Mouse (Mus musculus) heart, adult 2 months (tissue): ENCODE measurements around the gene Siah1b. TPM values are rescaled to one million over a fixed set of nuclear protein-coding genes. Genes with fewer than 3 reads are reported as not detected.

Experiments used
- DNase-seq, 2 experiments: peaks; one replicate each; pipeline ENCODE4 v3.0.0; 2021
- H3K27ac ChIP-seq: fragments of 200-600 bp; 2 replicates; pipeline ENCODE4 v1.8.1; 2022
- H3K27me3 ChIP-seq: fragments of 200-500 bp; 2 replicates; pipeline ENCODE4 v1.6.1; 2012; ENCODE audit warnings: mild to moderate bottlenecking, low read length, inconsistent platforms, mixed read lengths; ENCODE audit not compliant: control insufficient read depth, insufficient read depth
- H3K36me3 ChIP-seq: fragments of 200-500 bp; 2 replicates; pipeline ENCODE4 v1.6.1; 2012; ENCODE audit warnings: low read length, inconsistent platforms; ENCODE audit not compliant: control insufficient read depth, insufficient read depth
- H3K4me1 ChIP-seq: fragments of 200-500 bp; 2 replicates; pipeline ENCODE4 v1.6.1; 2011; ENCODE audit warnings: low read length; ENCODE audit not compliant: control insufficient read depth, insufficient read depth
- H3K4me3 ChIP-seq: fragments of 200-600 bp; 2 replicates; pipeline ENCODE4 v1.8.1; 2022
- H3K79me2 ChIP-seq: fragments of 200-500 bp; replicated peaks from 2 replicates; pipeline ENCODE4 v1.6.1; 2012; ENCODE audit warnings: mild to moderate bottlenecking, inconsistent platforms, low read length, moderate library complexity, mixed read lengths; ENCODE audit not compliant: control insufficient read depth, insufficient read depth
- H3K9ac ChIP-seq: fragments of 200-500 bp; 2 replicates; pipeline ENCODE4 v1.6.1; 2012; ENCODE audit warnings: low read depth, mild to moderate bottlenecking, control low read depth, inconsistent platforms, low read length, mixed read lengths
- CTCF ChIP-seq: fragments of 200-600 bp; IDR thresholded peaks from 2 replicates; pipeline ENCODE4 v1.8.1; 2022; ENCODE audit warnings: antibody characterized with exemption, mild to moderate bottlenecking, moderate library complexity
- EP300 ChIP-seq: fragments of 200-500 bp; IDR thresholded peaks from 2 replicates; pipeline ENCODE4 v1.6.1; 2011; ENCODE audit warnings: low read depth, low read length, control low read depth; ENCODE audit not compliant: insufficient read depth
- POLR2A ChIP-seq: fragments of 200-500 bp; IDR thresholded peaks from 2 replicates; pipeline ENCODE4 v1.6.1; 2011; ENCODE audit warnings: mild to moderate bottlenecking, low read depth, low read length, control low read depth; ENCODE audit not compliant: insufficient read depth
- WGBS: fragments of 180-500 bp; shearing (Covaris S2); methylation state at CpG from one replicate; pipeline ENCODE4 v1.1.7; 2018; 5-methylcytosine and 5-hydroxymethylcytosine counted together
- intact Hi-C: fragments of 180-260 bp; cut with DNase I; formaldehyde crosslinking; loops from one replicate; pipeline ENCODE4 v1.15.1; 2025
- long read RNA-seq: library from polyadenylated mRNA; stranded (forward); transcript quantifications from one replicate; pipeline ENCODE4 v2.0.0, GENCODE M21; 2021
- polyA plus RNA-seq: library from polyadenylated mRNA; depleted of rRNA; stranded (reverse); fragments of >200 nt; gene quantifications from 2 replicates; pipeline ENCODE4 v1.2.3, GENCODE M21; 2012; rRNA removed
- total RNA-seq, 2 experiments: library from RNA; stranded (reverse); gene quantifications; 2 replicates each; pipeline ENCODE4 v1.2.3; 2021

Siah1b gene
- total RNA-seq (1 to 10 TPM; 2.8 to 4.3 TPM), polyA plus RNA-seq (4.8 and 6.5 TPM in 2 replicates)
- long read RNA-seq, transcript Siah1b-203 (4 exons, 803 nt) = major isoform, 6 of 7 reads
- long read RNA-seq, partial matches to known transcripts = 0 of 7 reads
- long read RNA-seq, other reads (novel, unspliced or antisense) = 1 of 7 reads

GRCm38 (mm10) chrX:164076040-164076775 is at the start of gene Siah1b:
Gene Siah1b (minus strand): TSS chrX:164076493.
- Histone ChIP-seq H3K27ac (peak within 1 kb of the TSS; percentile 99), H3K9ac (peak within 1 kb of the TSS; percentile 94), H3K27me3 (no peaks in the 10 kb centered on the region), H3K79me2 (no peaks in the 10 kb centered on the region), H3K4me1 (no peaks in the 10 kb centered on the region), H3K4me3 (peak within 1 kb of the TSS; percentile 45), H3K36me3 (no peaks in the 10 kb centered on the region)
- peak; percentile 33; the same call in 1 of the 2 replicates for TF ChIP-seq POLR2A
- peak; percentile 43; the same call in 1 of the 2 replicates for TF ChIP-seq EP300
- no peak for TF ChIP-seq CTCF
- intact Hi-C loops = loop anchor here (1.0 to 5.0 kb wide), 5 partner anchors 10 to 341 kb away; partner anchors contain the start of genes Ap1s2, Piga and Zrsr2
- DNase-seq = peak; percentile 92 to 93
- 22% methylated on average over 54 of the region's 54 CpGs for WGBS

DNA sequence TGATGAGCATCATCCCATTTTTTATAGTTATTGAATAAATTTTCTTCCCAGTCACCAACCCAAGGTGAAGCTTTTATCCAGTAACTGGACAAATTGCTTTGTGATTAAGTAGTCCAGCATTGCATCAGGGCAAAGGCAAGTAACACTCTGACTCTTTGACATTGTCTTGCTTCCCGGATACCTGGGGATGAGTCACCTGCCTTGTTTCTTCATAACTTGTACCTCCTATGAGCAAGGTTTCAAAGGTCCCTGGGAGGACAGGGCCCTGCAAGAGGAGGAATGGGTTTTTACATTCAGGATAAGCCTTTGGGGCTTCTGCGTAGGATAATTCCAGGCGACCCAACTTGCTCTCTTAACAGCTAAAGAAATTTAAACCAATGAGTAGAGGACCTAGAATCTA is 47.6 kb upstream of the Siah1b start:
- Histone ChIP-seq H3K4me3 (no peak overlapping the region), H3K4me1 (no peaks in the 10 kb centered on the region), H3K36me3 (no peaks in the 10 kb centered on the region), H3K79me2 (no peaks in the 10 kb centered on the region), H3K9ac (no peak overlapping the region), H3K27me3 (no peaks in the 10 kb centered on the region), H3K27ac (no peak overlapping the region)
- TF ChIP-seq EP300 = no peak
- no peak for TF ChIP-seq CTCF
- no peak for TF ChIP-seq POLR2A
- DNase-seq = no peak
- WGBS = 81% methylated on average over 3 of the region's 3 CpGs
- intact Hi-C loops = no loop called here

DNA sequence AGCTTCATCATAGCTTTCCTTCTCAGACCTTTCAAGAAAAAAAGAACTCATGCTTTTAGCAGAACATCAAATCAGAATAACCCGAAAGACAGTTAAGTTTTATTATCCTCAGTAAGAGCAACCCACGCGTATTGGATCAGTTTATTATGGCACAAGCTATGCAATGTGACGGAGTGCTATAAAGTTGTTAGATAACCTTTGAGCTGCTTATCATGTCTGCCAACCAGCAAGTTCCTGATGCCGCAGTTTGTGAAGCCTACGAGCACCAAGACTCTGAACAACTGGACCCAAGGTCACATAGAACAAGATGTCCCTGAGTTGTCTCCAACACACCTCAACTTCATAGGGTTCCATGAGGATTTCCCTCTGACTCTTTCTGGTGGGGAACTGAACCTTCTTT is 37.5 kb upstream of the Siah1b start:
- H3K27ac ChIP-seq = no peak overlapping the region
- H3K36me3 ChIP-seq = no peaks in the 10 kb centered on the region
- H3K4me1 ChIP-seq = no peaks in the 10 kb centered on the region
- intact Hi-C loops = no loop called here
- WGBS = 77% methylated on average over 6 of the region's 6 CpGs
- no peak for DNase-seq
- no peak overlapping the region for H3K9ac ChIP-seq
- H3K27me3 ChIP-seq = no peaks in the 10 kb centered on the region
- no peaks in the 10 kb centered on the region for H3K79me2 ChIP-seq
- no peak overlapping the region for H3K4me3 ChIP-seq
- TF ChIP-seq EP300 (no peak), CTCF (no peak), POLR2A (no peak)

DNA sequence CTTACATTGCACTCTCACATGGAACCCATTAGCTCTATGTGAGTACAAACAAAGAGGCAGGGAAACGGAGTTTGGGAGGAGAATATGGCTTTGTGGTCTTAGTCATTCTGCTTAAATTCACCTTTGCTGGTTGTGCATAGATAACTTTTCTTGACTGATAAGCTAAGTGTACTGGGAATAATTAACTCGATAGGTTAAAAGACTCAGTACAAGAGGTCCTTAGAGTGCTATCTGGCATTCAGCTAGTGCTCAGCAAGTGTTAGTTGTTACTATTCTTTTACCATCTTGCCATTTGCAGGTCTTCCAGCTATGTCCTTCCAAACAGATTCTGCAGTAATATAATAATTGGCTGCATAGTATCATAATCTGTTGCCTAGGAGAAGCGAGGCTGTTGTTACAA is 34.9 kb upstream of the Siah1b start:
- no peak for DNase-seq
- 69% methylated on average over 3 of the region's 3 CpGs for WGBS
- H3K27ac ChIP-seq = no peak overlapping the region
- H3K79me2 ChIP-seq = no peaks in the 10 kb centered on the region
- intact Hi-C loops = no loop called here
- H3K9ac ChIP-seq = no peak overlapping the region
- no peaks in the 10 kb centered on the region for H3K36me3 ChIP-seq
- H3K27me3 ChIP-seq = no peaks in the 10 kb centered on the region
- H3K4me1 ChIP-seq = no peaks in the 10 kb centered on the region
- H3K4me3 ChIP-seq = no peak overlapping the region
- TF ChIP-seq CTCF = no peak
- TF ChIP-seq EP300 = no peak
- no peak for TF ChIP-seq POLR2A

DNA sequence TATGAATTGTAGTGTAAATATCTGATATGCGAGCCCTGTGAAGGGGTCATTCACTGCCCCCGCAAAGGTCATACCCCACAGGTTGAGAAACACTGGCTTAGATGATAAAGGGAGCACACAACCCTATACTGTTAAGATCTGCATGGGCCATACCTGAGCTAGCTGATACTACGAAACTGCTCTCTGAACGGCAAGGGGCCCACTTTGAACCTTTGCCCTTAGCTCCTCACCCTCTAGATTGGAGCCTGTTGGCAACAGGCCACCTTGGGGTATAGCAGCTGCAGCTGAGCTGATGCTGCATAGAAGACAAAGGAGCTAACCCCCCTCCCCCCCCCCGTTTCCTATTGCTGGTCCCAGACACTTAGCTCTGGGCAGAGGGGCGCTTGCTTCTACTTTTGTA is 26.4 kb upstream of the Siah1b start:
- H3K27ac ChIP-seq = no peak overlapping the region
- 49% methylated on average over 6 of the region's 6 CpGs for WGBS

GRCm38 (mm10) chrX:164102198-164102597 is 25.9 kb upstream of the Siah1b start:
- H3K79me2 ChIP-seq = no peaks in the 10 kb centered on the region
- no peak overlapping the region for H3K9ac ChIP-seq
- intact Hi-C loops = no loop called here
- H3K36me3 ChIP-seq = no peaks in the 10 kb centered on the region
- no peak for DNase-seq
- H3K27ac ChIP-seq = no peak overlapping the region
- WGBS = 71% methylated on average over 7 of the region's 7 CpGs
- no peaks in the 10 kb centered on the region for H3K27me3 ChIP-seq
- H3K4me1 ChIP-seq = no peaks in the 10 kb centered on the region
- H3K4me3 ChIP-seq = no peak overlapping the region
- TF ChIP-seq CTCF = no peak

More for the DNA sequence above, 26.4 kb upstream of the Siah1b start:
- Histone ChIP-seq H3K27me3 (no peaks in the 10 kb centered on the region), H3K4me1 (no peaks in the 10 kb centered on the region), H3K79me2 (no peaks in the 10 kb centered on the region), H3K36me3 (no peaks in the 10 kb centered on the region), H3K4me3 (no peak overlapping the region), H3K9ac (no peak overlapping the region)
- TF ChIP-seq POLR2A (no peak), CTCF (no peak)
- intact Hi-C loops = no loop called here
- DNase-seq = no peak
